Mouse (Mus musculus) limb, embryonic 11.5 days (tissue): ENCODE results near the gene Ncbp2. TPM values are rescaled to one million over a fixed set of nuclear protein-coding genes. Genes with fewer than 3 reads are reported as not detected.

ENCODE experiments used
- ATAC-seq: fragments of 200-750 bp; cut with Nextera tagmentation; 2 replicates; pipeline ENCODE4 v1.8.0; 2017; ENCODE audit warnings: low read depth; ENCODE audit not compliant: insufficient number of reproducible peaks, low FRiP score, low TSS enrichment
- DNase-seq: peaks from one replicate; pipeline ENCODE4 v3.0.0-alpha.2; 2015; ENCODE audit warnings: low spot score
- H3K27ac ChIP-seq: fragments of 300-500 bp; sonication (generic); replicated peaks from 2 replicates; pipeline ENCODE4 v1.5.1; 2014; ENCODE audit warnings: low read depth, mild to moderate bottlenecking, low read length
- H3K27me3 ChIP-seq: fragments of 300-500 bp; sonication (generic); 2 replicates; pipeline ENCODE4 v1.6.1; 2014; ENCODE audit warnings: mild to moderate bottlenecking, low read length, mixed read lengths; ENCODE audit not compliant: control insufficient read depth, insufficient read depth
- H3K36me3 ChIP-seq: fragments of 300-500 bp; sonication (generic); 2 replicates; pipeline ENCODE4 v1.6.1; 2014; ENCODE audit warnings: mild to moderate bottlenecking, low read length, moderate library complexity, mixed read lengths; ENCODE audit not compliant: control insufficient read depth, insufficient read depth
- H3K4me1 ChIP-seq: fragments of 300-500 bp; sonication (generic); 2 replicates; pipeline ENCODE4 v1.6.1; 2014; ENCODE audit warnings: low read length, mixed read lengths; ENCODE audit not compliant: control insufficient read depth, insufficient read depth
- H3K4me2 ChIP-seq: fragments of 300-500 bp; sonication (generic); 2 replicates; pipeline ENCODE4 v1.6.1; 2014; ENCODE audit warnings: low read depth, mild to moderate bottlenecking, moderate library complexity; ENCODE audit not compliant: severe bottlenecking
- H3K4me3 ChIP-seq: fragments of 300-500 bp; sonication (generic); 2 replicates; pipeline ENCODE4 v1.5.1; 2014; ENCODE audit warnings: low read depth, low read length
- H3K9ac ChIP-seq: fragments of 300-500 bp; sonication (generic); 2 replicates; pipeline ENCODE4 v1.6.1; 2014; ENCODE audit warnings: mild to moderate bottlenecking, low read length
- H3K9me3 ChIP-seq: fragments of 300-500 bp; sonication (generic); 2 replicates; pipeline ENCODE4 v1.6.1; 2016; ENCODE audit warnings: low read length; ENCODE audit not compliant: control insufficient read depth
- WGBS: fragments of 180-500 bp; shearing (Covaris S2); extraction: QIAGEN DNeasy Blood & Tissue Kit; methylation state at CpG from one replicate; pipeline ENCODE4 v1.1.7; 2014; 5-methylcytosine and 5-hydroxymethylcytosine counted together
- microRNA-seq: library from miRNA; unstranded; fragments of <30 nt; microRNA quantifications from one replicate; pipeline ENCODE4, GENCODE M21; 2016
- polyA plus RNA-seq: library from polyadenylated mRNA; unstranded; fragments of >200 nt; fragmentation: Nextera tagmentation; extraction: Ambion mirVana; gene quantifications from 2 replicates; pipeline ENCODE4 v1.2.1, GENCODE M21; 2014

The Ncbp2 gene
- polyA plus RNA-seq, 1 experiment from 2014 or later = 160 TPM

DNA sequence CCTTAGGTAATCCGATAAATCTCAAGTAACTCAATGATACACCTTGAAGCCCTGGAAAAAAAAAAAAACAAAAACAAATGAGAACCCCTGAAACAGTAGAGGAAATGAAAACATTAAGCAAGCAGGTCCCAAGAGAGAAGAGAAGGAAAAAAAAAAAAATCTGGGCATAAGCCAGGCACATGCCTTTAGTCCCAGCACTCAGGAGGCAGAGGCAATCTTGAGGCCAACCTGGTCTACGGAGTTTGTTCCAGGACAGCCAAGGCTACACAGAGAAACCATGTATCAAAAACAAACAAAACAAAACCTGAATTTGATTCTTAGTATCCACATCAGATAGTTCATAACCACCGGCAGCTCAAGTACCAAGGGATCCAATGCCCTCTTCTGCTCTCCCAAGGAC lies 56.4 kb downstream of the Ncbp2 start:
- WGBS = 98% methylated on average over 3 of the region's 3 CpGs
- Histone ChIP-seq H3K36me3 (no peaks in the 10 kb centered on the region), H3K4me1 (peaks cover 14% of the 10 kb centered on the region)

DNA sequence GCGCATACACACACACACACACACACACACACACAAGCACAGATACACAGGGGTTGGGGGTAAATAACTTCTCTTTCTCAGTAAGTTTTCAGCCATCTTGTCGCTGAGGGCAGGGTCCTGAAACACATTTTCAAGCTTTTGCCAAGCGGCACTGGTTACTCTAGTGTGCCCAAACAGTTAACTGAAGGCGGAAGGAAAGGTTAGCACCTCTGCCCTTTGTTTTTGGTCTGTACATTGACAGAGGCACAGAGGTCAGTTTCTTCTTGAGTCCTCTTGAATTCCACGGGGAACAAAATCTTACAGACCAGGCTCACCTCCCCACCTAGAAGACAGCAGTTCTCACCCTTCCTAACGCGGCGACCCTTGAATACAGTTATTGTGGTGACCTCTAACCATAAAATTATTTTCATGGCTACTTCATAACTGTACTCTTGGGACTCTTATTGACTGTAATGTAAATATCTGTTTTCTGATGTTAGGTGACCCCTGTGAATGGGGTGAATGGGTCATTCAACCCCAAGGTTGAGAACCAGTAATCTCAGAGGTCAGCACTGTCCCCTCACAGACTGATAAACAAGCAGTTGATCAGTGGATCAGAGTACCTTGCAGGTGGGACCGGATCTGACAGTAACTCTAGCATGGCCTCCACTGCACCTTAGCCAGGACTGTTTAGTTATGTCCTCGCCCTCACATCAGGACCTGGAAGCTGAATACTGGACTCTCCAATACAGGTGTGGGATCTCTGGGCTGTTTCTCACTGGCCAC lies 60.4 kb downstream of the Ncbp2 start:
- Histone ChIP-seq H3K27ac (no peak overlapping the region), H3K4me3 (no peak overlapping the region), H3K36me3 (no peaks in the 10 kb centered on the region), H3K4me2 (no peak overlapping the region), H3K4me1 (no peaks in the 10 kb centered on the region; the same call in 1 of the 2 replicates), H3K9ac (no peak overlapping the region), H3K9me3 (no peaks in the 10 kb centered on the region), H3K27me3 (no peaks in the 10 kb centered on the region)
- 76% methylated on average over 10 of the region's 10 CpGs for WGBS
- DNase-seq = no peak
- ATAC-seq = no peak

More for the DNA sequence above, 56.4 kb downstream of the Ncbp2 start:
- DNase-seq (no peak), ATAC-seq (no peak)
- Histone ChIP-seq H3K27me3 (no peaks in the 10 kb centered on the region), H3K9me3 (no peaks in the 10 kb centered on the region), H3K4me2 (no peak overlapping the region), H3K9ac (no peak overlapping the region), H3K27ac (no peak overlapping the region), H3K4me3 (no peak overlapping the region)

DNA sequence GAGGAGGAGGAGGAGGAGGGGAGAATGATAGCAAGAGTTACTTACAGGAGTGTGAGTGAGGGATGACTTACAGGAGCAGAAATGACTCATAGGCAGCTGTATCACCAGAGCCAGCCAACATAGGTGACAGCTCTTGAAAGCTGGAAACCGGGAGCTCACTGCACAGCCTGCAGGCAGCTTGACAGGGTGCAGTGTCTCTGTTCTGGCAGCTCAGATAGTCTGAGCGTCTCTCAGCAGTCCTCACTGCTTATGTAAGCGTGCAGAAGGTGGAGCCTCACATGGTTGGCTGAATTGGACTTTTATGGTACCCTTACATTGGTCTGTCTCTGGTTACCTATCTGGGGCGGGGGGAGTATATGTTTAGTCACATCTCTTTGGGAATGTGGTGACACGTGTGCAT lies 61.6 kb downstream of the Ncbp2 start:
- H3K9ac ChIP-seq = no peak overlapping the region
- no peaks in the 10 kb centered on the region for H3K4me1 ChIP-seq
- DNase-seq (no peak), ATAC-seq (no peak)
- no peaks in the 10 kb centered on the region for H3K36me3 ChIP-seq
- no peak overlapping the region for H3K27ac ChIP-seq
- H3K4me3 ChIP-seq = no peak overlapping the region
- H3K4me2 ChIP-seq = no peak overlapping the region
- no peaks in the 10 kb centered on the region for H3K27me3 ChIP-seq
- H3K9me3 ChIP-seq = no peaks in the 10 kb centered on the region
- WGBS = 42% methylated on average over 5 of the region's 5 CpGs

DNA sequence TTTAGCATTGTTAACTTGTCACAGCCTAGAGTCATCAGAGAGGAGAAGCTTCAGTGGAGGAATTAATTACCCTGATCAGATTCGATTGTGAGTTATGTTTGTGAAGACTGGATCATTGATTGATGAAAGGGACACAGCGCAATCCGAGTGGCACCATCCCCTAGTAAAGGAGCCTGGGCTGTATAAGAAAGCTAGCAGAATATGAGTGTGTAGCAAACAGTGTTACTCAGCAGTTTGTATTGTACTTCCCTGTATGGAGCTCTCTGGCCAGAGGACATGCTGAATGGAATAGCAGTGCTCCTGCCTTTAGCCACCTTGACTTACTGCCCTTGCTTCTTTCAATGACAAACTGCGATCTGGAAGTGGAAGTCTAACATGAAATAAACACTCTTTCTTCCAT lies 62.0 kb downstream of the Ncbp2 start:
- H3K4me1 ChIP-seq = no peaks in the 10 kb centered on the region
- H3K4me2 ChIP-seq = no peak overlapping the region
- H3K27ac ChIP-seq = no peak overlapping the region
- H3K36me3 ChIP-seq = no peaks in the 10 kb centered on the region
- no peaks in the 10 kb centered on the region for H3K9me3 ChIP-seq
- no peak overlapping the region for H3K9ac ChIP-seq
- ATAC-seq (no peak), DNase-seq (no peak)
- H3K4me3 ChIP-seq = no peak overlapping the region
- 85% methylated on average over 4 of the region's 4 CpGs for WGBS
- H3K27me3 ChIP-seq = no peaks in the 10 kb centered on the region

Small RNA genes lying within 50 kb of the gene (microRNA-seq; reads per million reads assigned to microRNA genes)
- gene Gm26269 = not detected

Other genes with a start within 250 kb of the Ncbp2 start
- gene Meltf, start 69.7 kb upstream of the Ncbp2 start, polyA plus RNA-seq = 0.17 and 0.23 TPM in 2 replicates
- gene Pigz, start 14.7 kb upstream of the Ncbp2 start, polyA plus RNA-seq = 0.25 and 0.67 TPM in 2 replicates
- gene 0610012G03Rik, start within 50 bp of the Ncbp2 start, polyA plus RNA-seq = 81.6 and 88.9 TPM in 2 replicates
- gene Senp5, start 54.8 kb downstream of the Ncbp2 start, polyA plus RNA-seq = 10.9 and 13.4 TPM in 2 replicates
- gene Pak2, start 130.8 kb downstream of the Ncbp2 start, polyA plus RNA-seq = 41.1 and 42.7 TPM in 2 replicates
- 131 and 137 TPM in 2 replicates for gene Pigx, start 151.2 kb downstream of the Ncbp2 start, polyA plus RNA-seq
- gene Cep19, start 151.3 kb downstream of the Ncbp2 start, polyA plus RNA-seq = 38.2 and 44.3 TPM in 2 replicates
- gene Nrros, start 217.1 kb downstream of the Ncbp2 start, polyA plus RNA-seq = 10.1 and 11.5 TPM in 2 replicates
- 0.25 TPM in 1 of 2 replicates, not detected in the other for gene Bex6, start 231.3 kb downstream of the Ncbp2 start, polyA plus RNA-seq